Mouse (Mus musculus) heart, postnatal 0 days (tissue): ENCODE data around the gene Shkbp1.

Experiments used
- CTCF ChIP-seq: IDR thresholded peaks from 2 replicates; pipeline ENCODE4 v1.5.1; 2016; ENCODE audit warnings: antibody characterized with exemption, control low read depth, low read depth
- EP300 ChIP-seq: IDR thresholded peaks from 2 replicates; pipeline ENCODE4 v1.6.1; 2016; ENCODE audit warnings: antibody characterized with exemption, low read depth

GRCm38 (mm10) chr7:27337175-27337853 is 18.5 kb downstream of the Shkbp1 start, which contains the start of gene Ltbp4:
- TF ChIP-seq CTCF (no peak), EP300 (no peak)
